ENCODE assay signal across 7 mouse cellular contexts in the genomic region with DNA sequence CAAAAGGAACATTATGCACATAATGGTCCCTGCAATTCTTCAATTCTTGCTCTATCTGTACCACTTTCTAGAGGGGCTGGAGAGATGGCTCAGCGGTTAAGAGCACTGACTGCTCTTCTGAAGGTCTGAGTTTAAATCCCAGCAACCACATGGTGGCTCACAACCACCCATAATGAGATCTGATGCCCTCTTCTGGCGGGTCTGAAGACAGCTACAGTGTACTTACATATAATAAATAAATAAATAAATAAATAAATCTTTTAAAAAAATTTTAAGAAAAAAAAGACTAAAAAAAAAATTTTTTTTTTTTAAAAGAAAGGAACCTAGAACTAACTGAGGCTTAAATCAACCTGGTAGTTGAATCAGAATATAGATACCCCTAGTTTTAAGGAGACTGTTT. TPM values are rescaled to one million over a fixed set of nuclear protein-coding genes. Genes with fewer than 3 reads are reported as not detected.
DNase-seq lines count a peak whose midpoint lies in the region; ATAC-seq and TF ChIP-seq lines count a peak whose summit lies in the region.
"Not testable (repeated sequence)": the region's sequence is repeated elsewhere in the genome, so short reads cannot be mapped to it uniquely, and the experiment has no call there.

No protein-coding gene starts in this region.

- not testable (repeated sequence) for H3K27me3 ChIP-seq in MEL (ENCODE audit: control insufficient read depth in 1 of 2, insufficient read depth in 2 of 2, low read length in 2 of 2); liver, embryonic 14.5 days (ENCODE audit: control insufficient read depth, insufficient read depth, low read length); splenic B cell, adult 2 months (ENCODE audit: control insufficient read depth, insufficient read depth, low read length, poor library complexity, severe bottlenecking)

- H3K4me3 ChIP-seq in MEL (ENCODE audit: control insufficient read depth in 1 of 2, insufficient read depth in 1 of 2, low read depth in 2 of 2, low read length in 2 of 2); liver, embryonic 14.5 days (ENCODE audit: insufficient read depth in 1 of 2, low read depth in 2 of 2, low read length in 2 of 2): not testable (repeated sequence)

- not testable (repeated sequence) for TF ChIP-seq EP300 in MEL (IDR thresholded peaks at IDR 0.05; ENCODE audit: low read depth in 1 of 2, low read length in 2 of 2); liver, embryonic 14.5 days (IDR thresholded peaks at IDR 0.05; ENCODE audit: low read depth)

- H3K9me3 ChIP-seq in MEL (replicated peaks; ENCODE audit: insufficient read depth, low read length); liver, embryonic 14.5 days (ENCODE audit: control insufficient read depth, low read length): not testable (repeated sequence)

- WGBS in liver, embryonic 14.5 days (ENCODE audit: insufficient replicate concordance) = 52% methylated on average over 2 of the region's 2 CpGs

- H3K27ac ChIP-seq in MEL (ENCODE audit: control insufficient read depth, low read depth, low read length); liver, embryonic 14.5 days: not testable (repeated sequence)

- H3K36me3 ChIP-seq in MEL (ENCODE audit: control insufficient read depth in 1 of 2, insufficient read depth in 2 of 2, low read length in 2 of 2) = peaks cover 15 to 23% of the 10 kb centered on the region in 2 experiments
- peaks cover 21% of the 10 kb centered on the region for H3K36me3 ChIP-seq in liver, embryonic 14.5 days (replicated peaks; ENCODE audit: control insufficient read depth, insufficient read depth, low read depth)
- H3K36me3 ChIP-seq in splenic B cell, adult 2 months (ENCODE audit: control insufficient read depth, insufficient read depth, low read length, poor library complexity, severe bottlenecking) = peaks cover 11% of the 10 kb centered on the region; the same call in 1 of the 2 replicates

- H3K4me1 ChIP-seq in MEL (ENCODE audit: control insufficient read depth in 1 of 2, insufficient read depth in 2 of 2, low read length in 2 of 2) = peaks cover 3 to 11% of the 10 kb centered on the region in 2 experiments
- H3K4me1 ChIP-seq in liver, embryonic 14.5 days (replicated peaks; ENCODE audit: control insufficient read depth in 2 of 2, insufficient read depth in 2 of 2, low read length in 1 of 2) = not testable (repeated sequence)

- H3K79me2 ChIP-seq in MEL (ENCODE audit: control insufficient read depth, insufficient read depth, low read length, poor library complexity) = peaks cover 12% of the 10 kb centered on the region

- not testable (repeated sequence) for TF ChIP-seq RAD21 in MEL (IDR thresholded peaks at IDR 0.05; ENCODE audit: low read depth, low read length)

- not testable (repeated sequence) for H3K4me2 ChIP-seq in liver, embryonic 14.5 days (ENCODE audit: low read depth)

- not testable (repeated sequence) for ATAC-seq in liver, embryonic 14.5 days (ENCODE audit: insufficient read depth)

- not testable (repeated sequence) for H3K9ac ChIP-seq in MEL (ENCODE audit: control insufficient read depth, low read depth, low read length, poor library complexity, severe bottlenecking); liver, embryonic 14.5 days (replicated peaks)

- TF ChIP-seq CTCF in MEL (IDR thresholded peaks at IDR 0.05 in 2 of 3, conservative IDR thresholded peaks at IDR 0.05 in 1 of 3; ENCODE audit: control insufficient read depth in 1 of 3, insufficient read depth in 1 of 3, low read depth in 2 of 3, low read length in 3 of 3, poor library complexity in 1 of 3, severe bottlenecking in 1 of 3) = peak in 1 of 3 experiments; percentile 9; a peak in 1 of 6 replicates
- peak; percentile 20; the same call in 1 of the 2 replicates for TF ChIP-seq CTCF in liver, embryonic 14.5 days (IDR thresholded peaks at IDR 0.05; ENCODE audit: low read depth)

- peak; percentile 37 to 45 for DNase-seq in B cell, adult 2 months
- DNase-seq in MEL (ENCODE audit: low read depth, low spot score) = peak; percentile 71
- peak; percentile 14 for DNase-seq in brain, adult 2 months (ENCODE audit: low read depth, low spot score)
- peak; percentile 47 for DNase-seq in induced T-regulatory cell, adult 2 months (ENCODE audit: low read depth)
- DNase-seq in liver, embryonic 14.5 days (ENCODE audit: low read depth in 3 of 3, low spot score in 3 of 3) = not testable (repeated sequence)
- peak; percentile 61 for DNase-seq in splenic B cell, adult 2 months (ENCODE audit: low read depth, low spot score)
- DNase-seq in thymus, postnatal 25 days = peak; percentile 16

- not testable (repeated sequence) for TF ChIP-seq POLR2A in MEL (IDR thresholded peaks at IDR 0.05; ENCODE audit: control insufficient read depth in 1 of 2, insufficient read depth in 1 of 2, low read depth in 1 of 2, low read length in 2 of 2, poor library complexity in 1 of 2)

TF ChIP-seq in MEL, 35 proteins besides CTCF, POLR2A, EP300 and RAD21:
- peak; percentile 37; the same call in 1 of the 2 replicates for TF ChIP-seq SIN3A (IDR thresholded peaks at IDR 0.05; ENCODE audit: low read length)
- TF ChIP-seq MYC (IDR thresholded peaks at IDR 0.05; ENCODE audit: low read depth, low read length) = peak; percentile 65; the same call in 1 of the 2 replicates
- peak; percentile 18; the same call in 1 of the 2 replicates for TF ChIP-seq MXI1 (IDR thresholded peaks at IDR 0.05; ENCODE audit: low read depth, low read length)

RNA-seq across cellular contexts. Expression of gene Slc27a3, which starts 46.9 kb away (rescaled TPM):
- 1.4 and 1.9 TPM in 2 replicates for total RNA-seq in MEL (2012; rRNA removed)
- polyA plus RNA-seq in MEL (2012; ENCODE audit: insufficient read depth in 1 of 2, insufficient read length in 2 of 2, low read depth in 1 of 2, low replicate concordance in 2 of 2, missing spikeins in 1 of 2) = 1 to 10 TPM in 1 of 2 experiments, not detected in 1; 2.8 TPM
- 2.1 TPM in 2 replicates for polyA plus RNA-seq in liver, embryonic 14.5 days (2012; rRNA removed)
- polyA plus RNA-seq in liver, embryonic 14.5 days (2014; fragmentation: Nextera tagmentation; extraction: Ambion mirVana) = 0.76 and 1.0 TPM in 2 replicates

RNA-seq across cellular contexts. Expression of gene Gatad2b, which starts 49.9 kb away (rescaled TPM):
- 9.1 and 12.3 TPM in 2 replicates for total RNA-seq in MEL (2012; rRNA removed)
- polyA plus RNA-seq in MEL (2012; ENCODE audit: insufficient read depth in 1 of 2, insufficient read length in 2 of 2, low read depth in 1 of 2, low replicate concordance in 2 of 2, missing spikeins in 1 of 2) = 10 to 100 TPM in 1 of 2 experiments, not detected in 1; 37.6 TPM
- polyA plus RNA-seq in liver, embryonic 14.5 days (2012; rRNA removed) = 4.4 and 5.6 TPM in 2 replicates
- polyA plus RNA-seq in liver, embryonic 14.5 days (2014; fragmentation: Nextera tagmentation; extraction: Ambion mirVana) = 2.2 and 3.2 TPM in 2 replicates
